Mouse (Mus musculus): ENCODE measurements around the gene Tmem107. TPM values are rescaled to one million over a fixed set of nuclear protein-coding genes. Genes with fewer than 3 reads are reported as not detected.

Tmem107 gene
- polyA plus RNA-seq, 1 experiment from 2014 or later = 47.6 TPM

DNA sequence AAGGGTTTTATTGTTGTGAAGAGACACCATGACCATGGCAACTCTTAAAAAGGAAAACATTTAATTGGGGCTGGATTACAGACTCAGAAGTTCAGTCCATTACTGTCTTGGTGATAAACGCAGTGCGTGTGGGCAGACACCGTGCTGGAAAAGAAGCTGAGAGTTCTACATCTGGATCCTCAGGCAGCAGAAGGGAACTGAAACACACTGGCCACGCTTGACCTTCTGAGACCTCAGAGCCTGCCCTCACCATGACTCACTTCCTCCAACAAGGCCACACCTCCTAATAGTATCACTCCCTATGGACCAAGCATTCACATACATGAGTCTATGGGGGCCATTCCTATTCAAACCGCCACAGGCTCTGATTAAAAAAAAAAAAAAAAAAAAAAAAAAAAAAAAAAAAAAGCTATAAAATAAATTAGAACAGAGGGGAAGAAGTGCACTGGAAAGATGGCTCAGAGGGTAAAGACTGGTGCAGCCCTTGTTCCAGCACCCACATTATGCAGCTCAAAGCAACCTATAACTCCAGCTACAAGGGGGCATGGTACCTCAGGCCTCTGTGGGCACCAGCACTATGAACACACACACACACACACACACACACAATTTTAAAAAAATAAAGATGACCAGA lies 8.3 kb downstream of the Tmem107 start:
- Histone ChIP-seq H3K4me3 (no peak overlapping the region), H3K9me3 (no peaks in the 10 kb centered on the region), H3K27ac (replicated peaks) (no peak overlapping the region), H3K4me1 (peaks cover 5% of the 10 kb centered on the region), H3K9ac (replicated peaks) (no peak overlapping the region), H3K4me2 (replicated peaks) (no peak overlapping the region), H3K27me3 (no peaks in the 10 kb centered on the region), H3K36me3 (no peaks in the 10 kb centered on the region)
- 78% methylated on average over 5 of the region's 5 CpGs for WGBS
- ATAC-seq (replicated peaks) = no peak

- H3K9me3 ChIP-seq = no peaks in the 10 kb centered on the region
- H3K4me2 ChIP-seq (replicated peaks) = no peak overlapping the region
- no peak for ATAC-seq (replicated peaks)
- no peaks in the 10 kb centered on the region for H3K27me3 ChIP-seq
- no peak overlapping the region for H3K9ac ChIP-seq (replicated peaks)
- no peaks in the 10 kb centered on the region for H3K36me3 ChIP-seq
- H3K4me1 ChIP-seq = no peaks in the 10 kb centered on the region
- WGBS = 82% methylated on average over 15 of the region's 15 CpGs
- no peak overlapping the region for H3K4me3 ChIP-seq
- no peak overlapping the region for H3K27ac ChIP-seq (replicated peaks)
Observed at GRCm38 (mm10) chr11:69080102-69080854, 9.7 kb downstream of the Tmem107 start.

DNA sequence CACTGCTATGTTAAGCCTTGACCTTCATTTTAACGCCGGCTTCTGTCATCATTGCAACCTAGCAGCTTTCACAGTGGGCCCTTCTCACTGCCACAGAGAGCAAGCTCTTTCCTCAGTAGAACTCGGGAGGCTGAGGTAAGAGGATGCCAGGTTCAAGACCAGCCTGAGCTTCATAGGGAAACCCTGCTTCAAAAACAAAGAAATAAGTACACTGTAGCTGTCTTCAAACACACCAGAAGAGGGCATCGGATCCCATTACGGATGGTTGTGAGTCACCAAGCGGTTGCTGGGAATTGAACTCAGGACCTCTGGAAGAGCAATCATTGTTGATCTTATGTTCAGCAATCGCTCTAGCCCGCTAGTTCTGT lies 10.2 kb downstream of the Tmem107 start:
- Histone ChIP-seq H3K9ac (replicated peaks) (no peak overlapping the region), H3K4me2 (replicated peaks) (no peak overlapping the region), H3K36me3 (no peaks in the 10 kb centered on the region), H3K27me3 (no peaks in the 10 kb centered on the region), H3K9me3 (no peaks in the 10 kb centered on the region), H3K4me1 (no peaks in the 10 kb centered on the region), H3K4me3 (no peak overlapping the region), H3K27ac (replicated peaks) (no peak overlapping the region)
- WGBS = 87% methylated on average over 8 of the region's 8 CpGs
- no peak for ATAC-seq (replicated peaks)

DNA sequence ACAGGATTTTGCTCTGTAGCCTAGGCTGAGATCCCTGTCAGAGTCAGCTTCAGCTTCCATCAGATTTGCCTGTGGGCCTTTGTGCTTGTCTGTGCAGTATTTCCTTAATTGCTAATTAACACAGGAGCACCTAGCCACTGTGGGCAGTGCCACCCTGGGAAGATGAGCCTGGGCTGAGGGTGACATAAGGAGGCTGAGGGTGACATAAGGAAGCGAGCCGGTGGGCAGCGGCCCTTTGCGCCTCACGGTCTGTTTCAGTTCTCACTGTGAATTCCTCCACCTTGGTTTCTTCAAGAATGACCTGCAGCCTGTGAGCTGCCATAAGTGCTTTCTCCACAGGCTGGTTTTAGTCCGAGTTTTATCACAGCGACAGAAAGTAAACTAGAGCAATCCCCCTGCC lies 11.0 kb downstream of the Tmem107 start:
- no peak overlapping the region for H3K27ac ChIP-seq (replicated peaks)
- no peak overlapping the region for H3K4me3 ChIP-seq
- WGBS = 86% methylated on average over 7 of the region's 7 CpGs
- no peaks in the 10 kb centered on the region for H3K27me3 ChIP-seq
- H3K9ac ChIP-seq (replicated peaks) = no peak overlapping the region
- no peaks in the 10 kb centered on the region for H3K4me1 ChIP-seq
- H3K4me2 ChIP-seq (replicated peaks) = no peak overlapping the region
- no peaks in the 10 kb centered on the region for H3K36me3 ChIP-seq
- H3K9me3 ChIP-seq = no peaks in the 10 kb centered on the region
- ATAC-seq (replicated peaks) = no peak

- ATAC-seq (replicated peaks) = no peak
- H3K9ac ChIP-seq (replicated peaks) = no peak overlapping the region
- 64% methylated on average over 6 of the region's 6 CpGs for WGBS
- H3K36me3 ChIP-seq = no peaks in the 10 kb centered on the region
- H3K4me1 ChIP-seq = peaks cover 20% of the 10 kb centered on the region
- no peak overlapping the region for H3K27ac ChIP-seq (replicated peaks)
- no peaks in the 10 kb centered on the region for H3K27me3 ChIP-seq
- H3K4me3 ChIP-seq = no peak overlapping the region
- H3K9me3 ChIP-seq = no peaks in the 10 kb centered on the region
- H3K4me2 ChIP-seq (replicated peaks) = no peak overlapping the region
Observed at GRCm38 (mm10) chr11:69085608-69086007, 15.0 kb downstream of the Tmem107 start.

DNA sequence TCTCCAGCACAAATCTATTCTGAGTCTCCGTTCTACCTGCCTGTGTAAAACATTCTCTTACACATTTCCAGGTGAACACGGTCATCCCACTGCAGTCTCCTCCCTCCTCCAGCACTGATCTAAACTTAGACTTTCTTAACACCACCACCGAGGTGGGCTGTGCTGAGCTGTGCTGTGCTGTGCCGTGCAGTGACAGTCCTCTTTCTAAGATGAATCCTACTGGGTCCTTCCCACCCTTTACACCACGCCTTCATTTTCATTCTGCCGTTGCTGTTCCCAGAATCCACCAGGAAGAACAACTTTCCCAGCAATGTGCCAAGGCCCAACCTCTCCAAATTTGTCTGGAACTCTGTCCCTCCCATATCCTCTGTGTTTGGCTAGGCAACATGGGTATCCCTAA lies 15.8 kb downstream of the Tmem107 start:
- no peak for ATAC-seq (replicated peaks)
- WGBS = 68% methylated on average over 6 of the region's 6 CpGs
- H3K27ac ChIP-seq (replicated peaks) = no peak overlapping the region

DNA sequence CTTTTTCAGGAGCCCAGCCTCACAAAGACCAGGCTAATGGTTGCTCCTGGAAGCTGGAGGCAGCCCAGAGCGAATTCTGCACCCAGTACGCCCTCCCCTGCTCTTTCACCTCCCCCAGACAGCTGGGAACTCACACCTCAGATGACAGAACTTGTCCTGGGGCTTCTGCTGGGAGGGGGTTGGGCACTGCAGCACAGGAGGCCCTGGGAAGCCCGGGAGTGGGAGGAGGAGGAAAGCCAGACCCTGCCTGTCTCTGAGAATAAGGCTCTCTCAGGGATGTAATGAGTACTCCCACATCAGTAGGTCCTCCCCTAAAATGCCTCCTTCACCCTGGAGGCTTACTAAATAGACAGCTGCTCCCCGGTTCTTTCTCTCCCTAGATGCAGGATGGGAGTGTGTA lies 16.5 kb downstream of the Tmem107 start:
- no peak overlapping the region for H3K27ac ChIP-seq (replicated peaks)
- 35% methylated on average over 4 of the region's 4 CpGs for WGBS
- no peak overlapping the region for H3K9ac ChIP-seq (replicated peaks)

More for the DNA sequence above, 15.8 kb downstream of the Tmem107 start:
- Histone ChIP-seq H3K4me3 (no peak overlapping the region), H3K36me3 (peaks cover 2% of the 10 kb centered on the region; the same call in 1 of the 2 replicates), H3K27me3 (no peaks in the 10 kb centered on the region), H3K4me2 (replicated peaks) (no peak overlapping the region), H3K9ac (replicated peaks) (no peak overlapping the region), H3K9me3 (no peaks in the 10 kb centered on the region), H3K4me1 (peaks cover 27% of the 10 kb centered on the region)

DNA sequence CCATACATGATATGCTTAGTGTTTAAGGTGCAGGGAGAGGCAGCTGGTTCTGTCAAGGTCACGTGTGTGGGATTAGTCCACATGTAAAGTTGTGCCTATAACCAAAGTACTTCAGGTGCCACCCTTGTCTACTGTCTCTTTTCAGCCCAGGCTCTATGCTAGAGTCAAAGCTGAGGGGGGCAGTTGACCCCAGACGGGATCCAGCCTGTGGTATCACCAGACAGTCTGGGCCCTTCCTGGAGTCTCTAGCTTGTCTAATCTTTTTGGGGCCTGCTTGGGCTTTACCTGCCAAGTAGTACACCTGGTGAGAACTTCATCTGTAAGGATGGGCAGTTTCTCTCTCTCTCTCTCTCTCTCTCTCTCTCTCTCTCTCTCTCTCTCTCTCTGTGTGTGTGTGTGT lies 17.0 kb downstream of the Tmem107 start:
- Histone ChIP-seq H3K27me3 (no peaks in the 10 kb centered on the region), H3K4me3 (no peak overlapping the region; the same call in 1 of the 2 replicates), H3K36me3 (peaks cover 10% of the 10 kb centered on the region; the same call in 1 of the 2 replicates), H3K4me2 (replicated peaks) (no peak overlapping the region; the same call in 1 of the 2 replicates), H3K4me1 (peaks cover 31% of the 10 kb centered on the region), H3K27ac (replicated peaks) (peak overlapping the region; percentile 94), H3K9me3 (no peaks in the 10 kb centered on the region), H3K9ac (replicated peaks) (peak overlapping the region; percentile 100; the same call in 1 of the 2 replicates)
- ATAC-seq (replicated peaks) = no peak
- WGBS = 67% methylated on average over 2 of the region's 2 CpGs

More for the DNA sequence above, 16.5 kb downstream of the Tmem107 start:
- H3K27me3 ChIP-seq = no peaks in the 10 kb centered on the region
- peaks cover 31% of the 10 kb centered on the region for H3K4me1 ChIP-seq
- peaks cover 9% of the 10 kb centered on the region; the same call in 1 of the 2 replicates for H3K36me3 ChIP-seq
- H3K9me3 ChIP-seq = no peaks in the 10 kb centered on the region
- ATAC-seq (replicated peaks) = no peak
- H3K4me3 ChIP-seq = no peak overlapping the region
- no peak overlapping the region for H3K4me2 ChIP-seq (replicated peaks)

DNA sequence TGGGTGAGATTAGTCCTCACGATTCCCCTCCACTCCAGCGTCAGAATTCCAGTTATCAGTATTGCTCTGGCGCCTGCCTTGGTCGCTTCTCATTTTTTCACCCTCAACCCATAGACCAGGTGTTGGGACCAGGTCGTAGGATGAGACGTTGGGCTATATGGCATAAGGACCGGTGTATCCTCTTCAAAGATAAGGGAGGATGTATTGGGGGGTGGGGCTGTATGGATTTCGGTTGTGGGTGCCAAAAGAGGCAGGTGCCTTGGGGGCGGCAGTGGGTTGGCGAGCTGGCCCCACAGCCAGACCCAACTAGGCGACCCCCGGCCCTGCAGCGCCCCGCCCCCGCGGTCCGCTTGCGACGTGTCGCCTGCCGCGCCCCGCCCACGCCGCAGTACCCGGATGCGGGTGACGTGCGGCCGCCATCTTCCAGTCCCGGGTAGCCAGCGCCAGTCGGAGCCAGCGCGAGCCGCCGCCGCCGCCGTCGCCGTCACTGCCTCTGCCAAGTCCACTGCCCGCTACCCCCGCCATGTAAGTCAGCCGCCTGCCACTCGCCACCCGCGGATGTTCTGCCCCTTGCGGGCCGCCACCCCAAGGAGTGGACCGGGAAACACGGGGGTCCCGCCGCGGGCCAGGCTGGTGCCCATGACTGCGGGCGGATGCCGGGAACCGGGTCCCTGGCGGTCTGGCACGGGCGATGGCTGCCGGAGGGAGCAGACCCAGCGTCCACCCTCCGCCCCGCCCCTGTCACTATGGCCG lies 17.7 kb downstream of the Tmem107 start, which contains the start of gene Vamp2:
Gene Vamp2, plus strand, starts transcription at position 388 of the 753 bp plus-strand sequence.
- Histone ChIP-seq H3K9me3 (no peaks in the 10 kb centered on the region), H3K36me3 (peaks cover 10% of the 10 kb centered on the region; the same call in 1 of the 2 replicates), H3K4me2 (replicated peaks) (peak within 1 kb of the TSS; percentile 84), H3K27ac (replicated peaks) (peak within 1 kb of the TSS; percentile 94), H3K4me3 (peak within 1 kb of the TSS; percentile 95), H3K27me3 (no peaks in the 10 kb centered on the region), H3K9ac (replicated peaks) (peak within 1 kb of the TSS; percentile 100), H3K4me1 (peaks cover 31% of the 10 kb centered on the region)
- peak; percentile 88 for ATAC-seq (replicated peaks)
- under 1% methylated on average over 67 of the region's 67 CpGs for whole genome bisulfite sequencing

- H3K4me1 ChIP-seq = peaks cover 34% of the 10 kb centered on the region
- peak overlapping the region; percentile 95 for H3K4me3 ChIP-seq
- ATAC-seq (replicated peaks) = peak; percentile 30; the same call in 1 of the 2 replicates
Observed at GRCm38 (mm10) chr11:69088856-69089615, 18.4 kb downstream of the Tmem107 start.

DNA sequence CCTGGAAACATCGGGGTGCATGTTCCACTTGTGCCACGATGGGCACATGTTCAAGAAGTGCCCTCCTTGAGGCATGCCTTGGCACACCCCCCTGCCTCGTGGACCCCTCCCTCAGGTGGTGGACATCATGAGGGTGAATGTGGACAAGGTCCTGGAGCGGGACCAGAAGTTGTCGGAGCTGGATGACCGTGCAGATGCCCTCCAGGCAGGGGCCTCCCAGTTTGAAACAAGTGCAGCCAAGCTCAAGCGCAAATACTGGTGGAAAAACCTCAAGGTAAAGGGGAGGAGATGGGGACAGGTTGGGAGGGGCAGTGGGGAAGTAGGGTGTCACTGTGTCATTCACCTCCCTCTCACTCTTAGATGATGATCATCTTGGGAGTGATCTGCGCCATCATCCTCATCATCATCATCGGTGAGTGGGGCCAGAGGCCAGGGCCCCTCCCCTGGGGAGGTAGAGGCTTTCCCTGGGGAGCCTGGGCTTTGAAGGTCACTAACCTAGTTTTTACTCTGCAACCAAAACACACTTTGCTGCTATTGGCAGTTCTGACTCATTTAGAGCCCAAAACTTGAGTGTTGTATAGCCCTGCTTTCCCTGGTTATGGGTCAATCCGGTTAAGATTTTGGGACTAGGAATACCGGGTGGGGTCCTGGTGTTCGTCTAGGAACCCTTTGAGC lies 19.1 kb downstream of the Tmem107 start:
- Histone ChIP-seq H3K27ac (replicated peaks) (0 out of 2 replicates have a peak overlapping the region, but pooled peaks have one; percentile 12), H3K36me3 (peaks cover 10% of the 10 kb centered on the region; the same call in 1 of the 2 replicates), H3K9me3 (no peaks in the 10 kb centered on the region), H3K4me2 (replicated peaks) (peak overlapping the region; percentile 84), H3K9ac (replicated peaks) (peak overlapping the region; percentile 100), H3K4me3 (peak overlapping the region; percentile 95), H3K27me3 (no peaks in the 10 kb centered on the region), H3K4me1 (peaks cover 39% of the 10 kb centered on the region)
- 88% methylated on average over 12 of the region's 12 CpGs for WGBS
- ATAC-seq (replicated peaks) = no peak

More at GRCm38 (mm10) chr11:69088856-69089615, 18.4 kb downstream of the Tmem107 start:
- Histone ChIP-seq H3K27ac (replicated peaks) (peak overlapping the region; percentile 94), H3K27me3 (no peaks in the 10 kb centered on the region), H3K9ac (replicated peaks) (peak overlapping the region; percentile 100), H3K9me3 (no peaks in the 10 kb centered on the region), H3K36me3 (peaks cover 10% of the 10 kb centered on the region; the same call in 1 of the 2 replicates), H3K4me2 (replicated peaks) (peak overlapping the region; percentile 84)
- 10% methylated on average over 25 of the region's 25 CpGs for WGBS

Measured in forebrain, embryonic 15.5 days (tissue).